Mouse (Mus musculus) liver, embryonic 14.5 days (tissue): ENCODE measurements at regions not wholly inside any gene's neighbourhood (a gene's known extent, or its start where the extent isn't known, plus 50 kb on each side); places are given as distances from the start of the nearest gene placed in this dataset.

Experiments
- CTCF ChIP-seq: IDR thresholded peaks from 2 replicates; pipeline ENCODE4 v1.5.1; 2016; ENCODE audit warnings: antibody characterized with exemption, low read depth, control low read depth
- EP300 ChIP-seq: IDR thresholded peaks from 2 replicates; pipeline ENCODE4 v1.6.1; 2016; ENCODE audit warnings: antibody characterized with exemption, low read depth

DNA sequence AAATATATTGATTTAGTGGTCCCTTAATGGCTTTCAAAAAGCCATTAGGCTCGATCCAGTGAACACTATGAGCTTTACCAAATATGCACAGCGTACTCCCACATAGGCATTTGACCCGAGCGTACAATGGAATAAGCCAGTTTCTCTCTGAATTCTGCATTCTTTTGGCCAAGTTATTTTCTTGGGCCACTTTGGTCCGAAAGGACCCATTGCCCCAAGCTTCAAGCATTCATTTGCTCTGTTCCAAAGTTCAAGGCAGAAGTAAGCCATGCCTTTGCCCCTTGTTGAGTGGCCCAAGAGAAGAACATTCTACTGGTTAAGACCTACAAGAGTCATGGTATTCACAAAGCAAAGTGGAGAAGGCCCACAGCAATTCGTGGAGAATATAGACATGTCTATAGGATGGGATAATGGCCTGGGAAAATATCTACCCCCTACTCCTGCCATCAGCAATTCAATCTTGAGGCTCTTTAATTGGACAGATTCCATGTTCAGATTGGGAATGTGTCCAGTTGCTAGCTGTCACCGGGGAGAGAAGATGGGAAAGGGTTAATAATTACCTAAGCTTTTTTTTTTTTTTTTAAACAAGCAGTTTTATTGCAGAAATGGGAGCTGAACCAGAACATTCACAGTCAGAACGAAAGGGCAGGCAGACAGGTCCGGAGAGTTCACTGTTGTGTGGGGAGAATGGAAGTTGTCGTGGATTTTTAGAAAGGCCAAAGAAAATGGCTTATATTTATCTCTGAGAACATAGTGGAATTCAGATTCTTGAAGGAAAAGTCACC is 175.5 kb upstream of the Nr2f2 start:
- TF ChIP-seq CTCF (no peak), EP300 (no peak)
